Mouse (Mus musculus): ENCODE results near the gene Il18bp.
"Not testable (repeated sequence)": the region's sequence is repeated elsewhere in the genome, so short reads cannot be mapped to it uniquely, and the experiment has no call there.

Gene Il18bp

DNA sequence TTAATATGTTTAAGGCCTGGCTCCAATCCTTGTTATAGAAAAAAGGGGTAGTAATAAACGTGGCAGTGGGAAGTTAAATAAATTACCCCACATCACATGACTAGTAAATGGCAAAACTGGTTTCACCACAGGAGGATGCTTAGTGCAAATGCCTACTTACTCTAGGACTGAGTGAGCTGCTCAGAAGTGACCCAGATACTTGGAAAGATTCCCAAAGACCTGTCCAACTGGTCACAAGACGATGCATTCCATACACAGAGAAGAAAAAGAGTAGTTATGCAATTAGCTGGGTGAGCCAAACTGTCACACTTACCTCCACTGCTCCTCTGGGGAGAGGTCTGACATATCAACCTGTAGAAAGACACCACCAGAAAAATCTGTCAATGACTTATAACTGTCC is 23.8 kb upstream of the Il18bp start:
- Histone ChIP-seq H3K36me3 (ENCODE audit: insufficient read depth, low read length) (peaks cover 64% of the 10 kb centered on the region), H3K27me3 (ENCODE audit: insufficient read depth, low read length) (no peaks in the 10 kb centered on the region), H3K4me1 (replicated peaks; ENCODE audit: low read depth, low read length) (no peaks in the 10 kb centered on the region), H3K4me3 (replicated peaks; ENCODE audit: low read length) (no peak overlapping the region), H3K9me3 (ENCODE audit: low read length) (no peaks in the 10 kb centered on the region)
- TF ChIP-seq CTCF (conservative IDR thresholded peaks at IDR 0.05; ENCODE audit: low read length), result no peak
- no peak for TF ChIP-seq POU5F1 (IDR thresholded peaks at IDR 0.05; ENCODE audit: borderline replicate concordance, low read length)
- no peak for TF ChIP-seq NANOG (IDR thresholded peaks at IDR 0.05; ENCODE audit: borderline replicate concordance, low read length)

DNA sequence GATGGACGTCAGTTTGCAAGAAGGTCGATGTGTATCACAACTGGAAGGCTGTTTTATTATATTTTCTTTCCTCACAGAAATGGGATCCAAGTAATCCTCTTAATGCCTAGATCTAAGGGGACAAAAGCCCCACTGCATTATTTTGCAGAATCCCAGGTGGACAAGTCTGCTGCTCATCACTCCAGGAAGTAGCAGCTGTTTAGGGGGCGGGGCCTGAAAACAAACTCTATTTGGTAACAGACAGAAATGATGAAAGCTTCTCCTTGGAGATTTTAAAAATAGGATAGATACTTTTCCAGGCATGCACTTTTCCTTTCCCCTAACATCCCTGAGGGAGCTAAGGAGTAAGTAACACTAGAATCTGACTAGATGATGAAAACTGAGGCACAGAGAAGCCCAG is 18.8 kb upstream of the Il18bp start:
- H3K9me3 ChIP-seq (ENCODE audit: low read length), result no peaks in the 10 kb centered on the region
- H3K4me3 ChIP-seq (replicated peaks; ENCODE audit: low read length), result no peak overlapping the region
- H3K4me1 ChIP-seq (replicated peaks; ENCODE audit: low read depth, low read length), result no peaks in the 10 kb centered on the region
- TF ChIP-seq POU5F1 (IDR thresholded peaks at IDR 0.05; ENCODE audit: borderline replicate concordance, low read length) (no peak), CTCF (conservative IDR thresholded peaks at IDR 0.05; ENCODE audit: low read length) (no peak)
- H3K27me3 ChIP-seq (ENCODE audit: insufficient read depth, low read length), result no peaks in the 10 kb centered on the region
- peaks cover 96% of the 10 kb centered on the region for H3K36me3 ChIP-seq (ENCODE audit: insufficient read depth, low read length)

DNA sequence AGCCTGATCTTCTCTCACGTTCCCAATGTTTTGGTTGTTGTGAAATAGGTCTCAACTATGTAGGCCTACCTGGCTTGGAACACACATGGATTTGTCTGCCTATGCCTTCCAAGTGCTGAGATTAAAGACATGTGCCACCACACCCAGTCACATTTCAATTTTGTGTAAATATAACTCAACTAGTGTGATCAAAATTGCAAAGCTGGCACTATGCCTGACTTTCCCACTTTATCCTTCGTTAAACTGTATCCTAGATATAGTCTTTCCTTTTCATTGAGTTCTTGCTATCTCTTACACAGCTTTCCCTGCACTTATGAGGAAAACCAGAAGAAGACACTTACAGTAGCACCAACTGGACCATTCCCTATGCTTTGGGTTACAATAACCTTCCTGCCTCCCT is 17.0 kb upstream of the Il18bp start:
- Histone ChIP-seq H3K4me3 (replicated peaks; ENCODE audit: low read length) (no peak overlapping the region), H3K27me3 (ENCODE audit: insufficient read depth, low read length) (no peaks in the 10 kb centered on the region), H3K9me3 (ENCODE audit: low read length) (no peaks in the 10 kb centered on the region), H3K4me1 (replicated peaks; ENCODE audit: low read depth, low read length) (no peaks in the 10 kb centered on the region), H3K36me3 (ENCODE audit: insufficient read depth, low read length) (peaks cover 99% of the 10 kb centered on the region)
- TF ChIP-seq POU5F1 (IDR thresholded peaks at IDR 0.05; ENCODE audit: borderline replicate concordance, low read length) (no peak), NANOG (IDR thresholded peaks at IDR 0.05; ENCODE audit: borderline replicate concordance, low read length) (no peak), CTCF (conservative IDR thresholded peaks at IDR 0.05; ENCODE audit: low read length) (no peak)

DNA sequence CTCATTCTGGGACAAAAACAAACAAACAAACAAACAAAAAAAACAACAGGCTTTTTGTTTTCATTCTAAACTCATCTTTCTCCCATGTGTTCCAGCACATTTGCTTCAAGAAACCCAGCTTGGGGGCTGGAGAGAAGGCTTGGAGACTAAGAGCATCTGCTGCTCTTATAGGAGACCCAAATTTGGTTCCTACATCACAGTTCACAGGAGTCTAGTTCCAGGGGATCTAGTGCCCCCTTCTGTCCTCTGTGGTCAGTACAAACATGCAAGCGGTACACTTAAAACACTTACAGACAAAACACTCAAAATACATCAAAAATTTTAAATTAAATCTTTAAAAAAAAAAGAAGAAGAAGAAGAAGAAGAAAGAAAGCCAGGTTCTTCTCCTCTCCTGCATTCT is 16.4 kb upstream of the Il18bp start:
- Histone ChIP-seq H3K4me1 (replicated peaks; ENCODE audit: low read depth, low read length) (no peaks in the 10 kb centered on the region), H3K9me3 (ENCODE audit: low read length) (no peaks in the 10 kb centered on the region)
- TF ChIP-seq POU5F1 (IDR thresholded peaks at IDR 0.05; ENCODE audit: borderline replicate concordance, low read length) (no peak), CTCF (conservative IDR thresholded peaks at IDR 0.05; ENCODE audit: low read length) (peak; percentile 29)

GRCm38 (mm10) chr7:102025187-102026119 is 7.0 kb upstream of the Il18bp start:
- no peaks in the 10 kb centered on the region for H3K27me3 ChIP-seq (ENCODE audit: insufficient read depth, low read length)

More for the DNA sequence above, 16.4 kb upstream of the Il18bp start:
- Histone ChIP-seq H3K4me3 (replicated peaks; ENCODE audit: low read length) (no peak overlapping the region), H3K36me3 (ENCODE audit: insufficient read depth, low read length) (peaks cover 99% of the 10 kb centered on the region), H3K27me3 (ENCODE audit: insufficient read depth, low read length) (no peaks in the 10 kb centered on the region)

GRCm38 (mm10) chr7:102023821-102024220 is 5.3 kb upstream of the Il18bp start:
- H3K4me3 ChIP-seq (replicated peaks; ENCODE audit: low read length), result no peak overlapping the region
- H3K9me3 ChIP-seq (ENCODE audit: low read length), result no peaks in the 10 kb centered on the region
- peaks cover 92% of the 10 kb centered on the region for H3K36me3 ChIP-seq (ENCODE audit: insufficient read depth, low read length)
- no peaks in the 10 kb centered on the region for H3K27me3 ChIP-seq (ENCODE audit: insufficient read depth, low read length)
- H3K4me1 ChIP-seq (replicated peaks; ENCODE audit: low read depth, low read length), result peaks cover 46% of the 10 kb centered on the region
- TF ChIP-seq CTCF (conservative IDR thresholded peaks at IDR 0.05; ENCODE audit: low read length) (no peak), NANOG (IDR thresholded peaks at IDR 0.05; ENCODE audit: borderline replicate concordance, low read length) (no peak), POU5F1 (IDR thresholded peaks at IDR 0.05; ENCODE audit: borderline replicate concordance, low read length) (no peak)

More at GRCm38 (mm10) chr7:102025187-102026119, 7.0 kb upstream of the Il18bp start:
- no peak overlapping the region for H3K4me3 ChIP-seq (replicated peaks; ENCODE audit: low read length)
- H3K4me1 ChIP-seq (replicated peaks; ENCODE audit: low read depth, low read length), result peaks cover 46% of the 10 kb centered on the region
- peaks cover 88% of the 10 kb centered on the region for H3K36me3 ChIP-seq (ENCODE audit: insufficient read depth, low read length)
- H3K9me3 ChIP-seq (ENCODE audit: low read length), result no peaks in the 10 kb centered on the region
- TF ChIP-seq POU5F1 (IDR thresholded peaks at IDR 0.05; ENCODE audit: borderline replicate concordance, low read length), result no peak

GRCm38 (mm10) chr7:102020934-102021333 is 2.4 kb upstream of the Il18bp start:
- Histone ChIP-seq H3K36me3 (ENCODE audit: insufficient read depth, low read length) (peaks cover 96% of the 10 kb centered on the region), H3K4me1 (replicated peaks; ENCODE audit: low read depth, low read length) (peaks cover 49% of the 10 kb centered on the region)
- H3K9me3 ChIP-seq (ENCODE audit: low read length); H3K4me3 ChIP-seq (replicated peaks; ENCODE audit: low read length); H3K27me3 ChIP-seq (ENCODE audit: insufficient read depth, low read length): not testable (repeated sequence)

DNA sequence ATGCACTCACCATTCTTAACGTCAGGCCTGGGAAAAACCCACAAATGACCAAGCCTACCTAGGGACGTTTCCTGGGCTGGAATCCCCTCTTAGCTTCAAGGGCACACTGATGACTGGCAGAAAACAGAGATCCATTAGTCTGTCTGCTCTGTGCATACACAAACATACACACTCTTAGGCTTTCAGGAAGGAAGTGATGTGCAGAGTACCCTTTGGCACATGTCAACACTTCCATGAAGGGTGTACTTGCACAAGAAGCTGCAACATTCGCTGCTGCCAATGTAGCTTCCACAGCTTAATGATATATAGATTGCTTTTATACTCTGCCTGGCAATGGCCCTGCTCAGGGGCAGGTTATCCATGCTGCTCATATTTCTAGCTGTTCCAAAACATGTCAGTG is 872 bp upstream of the Il18bp start:
- peaks cover 40% of the 10 kb centered on the region for H3K4me1 ChIP-seq (replicated peaks; ENCODE audit: low read depth, low read length)
- no peak for TF ChIP-seq CTCF (conservative IDR thresholded peaks at IDR 0.05; ENCODE audit: low read length)
- no peak for TF ChIP-seq NANOG (IDR thresholded peaks at IDR 0.05; ENCODE audit: borderline replicate concordance, low read length)
- TF ChIP-seq POU5F1 (IDR thresholded peaks at IDR 0.05; ENCODE audit: borderline replicate concordance, low read length), result no peak

GRCm38 (mm10) chr7:102018034-102018433 is 456 bp downstream of the Il18bp start:
- Histone ChIP-seq H3K9me3 (ENCODE audit: low read length) (no peaks in the 10 kb centered on the region), H3K4me1 (replicated peaks; ENCODE audit: low read depth, low read length) (peaks cover 34% of the 10 kb centered on the region), H3K36me3 (ENCODE audit: insufficient read depth, low read length) (peaks cover 97% of the 10 kb centered on the region), H3K4me3 (replicated peaks; ENCODE audit: low read length) (no peak overlapping the region), H3K27me3 (ENCODE audit: insufficient read depth, low read length) (no peaks in the 10 kb centered on the region)
- no peak for TF ChIP-seq POU5F1 (IDR thresholded peaks at IDR 0.05; ENCODE audit: borderline replicate concordance, low read length)
- no peak for TF ChIP-seq CTCF (conservative IDR thresholded peaks at IDR 0.05; ENCODE audit: low read length)
- no peak for TF ChIP-seq NANOG (IDR thresholded peaks at IDR 0.05; ENCODE audit: borderline replicate concordance, low read length)

More for the DNA sequence above, 872 bp upstream of the Il18bp start:
- no peak overlapping the region for H3K4me3 ChIP-seq (replicated peaks; ENCODE audit: low read length)
- no peaks in the 10 kb centered on the region for H3K9me3 ChIP-seq (ENCODE audit: low read length)
- peaks cover 96% of the 10 kb centered on the region for H3K36me3 ChIP-seq (ENCODE audit: insufficient read depth, low read length)
- no peaks in the 10 kb centered on the region for H3K27me3 ChIP-seq (ENCODE audit: insufficient read depth, low read length)

All from E14TG2a.4 (cell line).